Mouse (Mus musculus) granulocyte monocyte progenitor cell, adult 5-6 weeks (primary cell): ENCODE data around the gene Rom1. TPM values are rescaled to one million over a fixed set of nuclear protein-coding genes. Genes with fewer than 3 reads are reported as not detected.
A peak's percentile ranks its signal among the peaks of the same experiment; 100 is the strongest.
"Not testable (repeated sequence)": the region's sequence is repeated elsewhere in the genome, so short reads cannot be mapped to it uniquely, and the experiment has no call there.

Source experiments
- ATAC-seq: replicated peaks from 2 replicates; pipeline ENCODE4 v1.8.0; 2016; ENCODE audit warnings: mild to moderate bottlenecking, moderate TSS enrichment, inconsistent platforms; ENCODE audit not compliant: poor library complexity, severe bottlenecking
- total RNA-seq, 2 experiments: library from RNA; stranded (forward) in 1 of 2; stranded (reverse) in 1 of 2; fragments of 200-712, 200-1000 nt in 1 of 2; fragments of >200 nt in 1 of 2; fragmentation: Nextera tagmentation in 1 of 2; gene quantifications; 2 replicates each; pipeline ENCODE4 v1.2.3; 2014 to 2017

The Rom1 gene
- total RNA-seq (2014; fragmentation: Nextera tagmentation) = 2.2 and 2.9 TPM in 2 replicates
- total RNA-seq (2017) = 0.22 and 0.52 TPM in 2 replicates

- peak; percentile 87 for ATAC-seq
Observed at GRCm38 (mm10) chr19:8929224-8930088, at the start of gene Rom1, which contains the start of gene Eml3. TSS of gene Rom1 (minus strand) at chr19:8929356. TSS of gene Eml3 (plus strand) at chr19:8929552.

- peak; percentile 47 for ATAC-seq
Observed at GRCm38 (mm10) chr19:8976535-8976934, 47.4 kb upstream of the Rom1 start.

DNA sequence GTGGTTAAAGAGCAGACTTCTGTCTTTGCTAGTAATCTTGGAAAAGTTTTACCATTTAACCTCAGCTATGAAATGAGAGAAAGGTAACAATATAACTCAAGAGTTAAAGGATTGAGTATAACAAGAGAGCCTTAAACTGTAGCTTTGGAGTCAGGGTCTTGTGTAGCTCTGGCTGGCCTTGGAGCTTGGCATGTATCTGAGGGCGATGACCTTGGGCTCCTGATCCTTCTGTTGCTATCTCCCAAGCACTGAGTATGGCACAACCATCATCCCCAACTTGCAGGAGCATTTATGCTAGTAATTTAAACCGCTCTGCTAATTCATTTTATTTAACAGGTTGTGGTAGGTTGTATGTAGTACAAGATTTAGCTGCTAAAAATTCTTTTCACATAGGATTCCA lies 46.3 kb upstream of the Rom1 start:
- no peak for ATAC-seq

- ATAC-seq = no peak
Observed at GRCm38 (mm10) chr19:8974638-8975037, 45.5 kb upstream of the Rom1 start.

- not testable (repeated sequence) for ATAC-seq
Observed at GRCm38 (mm10) chr19:8972491-8972890, 43.3 kb upstream of the Rom1 start.

DNA sequence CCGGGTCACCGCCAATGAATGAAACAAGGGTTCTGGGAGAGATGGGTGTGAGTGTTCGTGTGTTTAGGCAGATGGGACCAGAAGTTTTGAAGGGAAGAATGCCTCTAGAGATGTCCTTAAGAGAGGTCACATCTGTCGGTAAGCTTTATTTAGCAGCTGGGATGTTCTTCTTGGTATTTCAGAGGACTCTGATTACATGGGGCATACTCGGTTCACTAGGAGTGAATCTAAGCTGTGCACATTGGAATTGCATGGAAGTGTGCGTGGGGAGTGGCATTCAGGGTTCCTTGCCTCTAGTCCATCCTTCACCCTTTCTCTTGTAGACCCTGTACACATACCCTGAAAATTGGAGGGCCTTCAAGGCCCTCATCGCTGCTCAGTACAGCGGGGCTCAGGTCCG lies 38.7 kb upstream of the Rom1 start:
- no peak for ATAC-seq

DNA sequence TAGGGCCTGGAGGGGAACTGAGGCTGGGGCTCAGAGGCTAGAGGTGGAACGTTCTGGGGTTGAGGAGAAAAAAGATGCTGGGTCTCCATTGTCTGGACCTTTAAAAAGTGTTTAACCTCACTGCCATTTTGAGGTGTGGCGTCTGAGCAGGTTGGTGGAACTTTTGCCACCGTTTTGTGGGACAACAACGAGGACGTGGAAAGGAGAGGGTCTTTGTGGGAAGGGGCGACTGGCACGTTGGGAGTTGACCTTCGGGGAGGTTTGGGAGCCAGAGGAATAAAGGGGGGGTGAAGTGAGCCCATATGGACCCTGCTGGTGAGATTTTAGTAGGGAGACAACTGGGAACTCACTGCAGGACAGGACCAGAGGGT lies 38.2 kb upstream of the Rom1 start:
- ATAC-seq = no peak

- peak; percentile 95 for ATAC-seq
Observed at GRCm38 (mm10) chr19:8966590-8967372, 37.6 kb upstream of the Rom1 start, which contains the start of gene Eef1g. TSS of gene Eef1g (plus strand) at chr19:8967041.

GRCm38 (mm10) chr19:8966198-8966589 lies 37.0 kb upstream of the Rom1 start:
- ATAC-seq = no peak

GRCm38 (mm10) chr19:8965771-8966170 lies 36.6 kb upstream of the Rom1 start:
- ATAC-seq = no peak

DNA sequence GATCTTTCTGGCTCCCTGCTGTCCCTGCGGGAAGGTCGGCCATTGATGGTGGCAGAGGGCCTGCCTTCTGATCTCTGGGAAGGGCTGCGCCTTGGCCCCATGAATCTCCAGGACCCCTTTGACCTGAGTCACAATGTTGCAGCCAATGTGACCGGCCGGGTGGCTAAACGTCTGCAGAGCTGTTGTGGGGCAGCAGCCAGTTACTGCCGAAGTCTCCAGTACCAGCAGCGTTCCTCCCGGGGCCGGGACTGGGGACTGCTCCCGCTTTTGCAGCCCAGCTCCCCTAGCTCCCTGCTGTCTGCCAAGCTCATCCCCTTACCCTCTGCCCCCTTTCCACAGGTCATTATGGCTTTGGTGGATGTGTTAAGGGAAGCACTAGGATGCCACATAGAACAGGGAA lies 35.9 kb upstream of the Rom1 start:
- no peak for ATAC-seq

GRCm38 (mm10) chr19:8962256-8962655 lies 33.1 kb upstream of the Rom1 start:
- no peak for ATAC-seq

DNA sequence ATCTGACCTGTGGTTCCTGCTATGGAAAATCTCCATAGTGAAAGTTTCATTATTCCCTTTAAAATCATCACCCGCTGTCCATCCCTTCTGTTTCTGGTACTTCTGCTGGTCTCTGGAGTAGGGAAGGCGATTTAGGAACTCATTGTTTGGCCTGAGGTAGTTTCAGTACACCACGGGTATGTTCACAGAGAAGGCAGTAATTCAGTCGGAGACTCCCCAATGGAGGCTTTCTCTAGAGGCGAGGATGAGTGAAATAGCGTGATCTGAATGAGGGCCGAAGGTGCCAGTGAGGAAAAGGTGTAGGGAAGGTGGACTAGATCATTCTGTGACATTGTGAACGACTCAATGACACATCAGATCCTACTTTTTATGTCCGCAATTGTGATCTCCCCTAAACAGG lies 25.0 kb upstream of the Rom1 start:
- ATAC-seq = no peak

GRCm38 (mm10) chr19:8953135-8954039 lies 24.2 kb upstream of the Rom1 start, which contains the start of gene Tut1:
TSS of gene Tut1 (plus strand) at chr19:8953847.
- ATAC-seq = peak; percentile 95

DNA sequence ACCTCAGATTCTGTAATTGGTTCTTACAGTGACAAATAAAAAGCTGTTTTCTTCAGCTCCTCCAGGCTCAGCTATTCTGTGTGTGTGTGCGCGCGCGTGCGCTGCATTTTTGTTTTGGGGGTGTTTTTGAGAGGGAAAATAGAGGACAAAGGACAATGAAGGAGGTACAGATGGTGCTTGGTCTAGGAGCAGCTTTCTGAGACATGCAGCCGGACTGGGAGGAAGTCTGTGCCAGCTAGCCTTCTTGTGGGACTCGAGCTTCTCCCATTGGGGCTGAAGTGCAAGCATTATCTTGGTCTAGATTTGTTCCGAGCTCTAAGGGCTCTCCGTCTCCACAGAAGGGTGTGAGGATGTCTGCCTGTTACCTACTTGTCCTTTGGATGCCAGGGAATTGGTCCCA lies 23.1 kb upstream of the Rom1 start:
- ATAC-seq = no peak

DNA sequence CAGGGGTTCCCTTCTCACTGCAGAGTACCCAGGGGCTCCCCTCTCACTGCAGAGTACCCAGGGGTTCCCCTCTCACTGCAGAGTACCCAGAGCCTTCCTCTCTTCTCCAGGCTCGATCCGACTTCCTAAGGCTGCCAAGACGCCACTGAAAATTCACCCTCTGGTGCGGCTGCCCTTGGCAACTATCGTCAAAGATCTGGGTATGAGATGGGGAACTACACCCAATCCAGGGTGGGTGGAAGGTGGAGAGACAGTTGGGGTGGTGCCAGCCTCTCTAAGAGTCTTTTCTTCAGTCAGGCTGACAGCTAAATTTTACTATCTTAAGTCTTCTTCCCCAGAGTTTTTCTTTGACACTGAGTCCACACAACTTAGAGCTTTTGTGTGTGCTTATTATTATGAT lies 21.0 kb upstream of the Rom1 start:
- ATAC-seq = no peak

GRCm38 (mm10) chr19:8946929-8947328 lies 17.8 kb upstream of the Rom1 start:
- no peak for ATAC-seq

GRCm38 (mm10) chr19:8945251-8945650 lies 16.1 kb upstream of the Rom1 start:
- ATAC-seq = no peak

- ATAC-seq = peak; percentile 21; the same call in 1 of the 2 replicates
Observed at GRCm38 (mm10) chr19:8944750-8945149, 15.6 kb upstream of the Rom1 start.

- no peak for ATAC-seq
Observed at GRCm38 (mm10) chr19:8944062-8944461, 14.9 kb upstream of the Rom1 start.
